Mouse (Mus musculus): ENCODE results near the gene Prkca.

- TF ChIP-seq CTCF (IDR thresholded peaks at IDR 0.05; ENCODE audit: insufficient read depth, low read depth, low read length) = no peak
- no peak for TF ChIP-seq POLR2A (IDR thresholded peaks at IDR 0.05; ENCODE audit: insufficient read depth, low read depth, low read length)
Observed at GRCm38 (mm10) chr11:107966229-107966628, 377.5 kb downstream of the Prkca start.

All from olfactory bulb, adult 2 months (tissue).